Mouse (Mus musculus) spleen, embryonic (tissue): ENCODE results near the gene Mmachc.
"Not testable (repeated sequence)": the region's sequence is repeated elsewhere in the genome, so short reads cannot be mapped to it uniquely, and the experiment has no call there.

ENCODE experiments used
- CTCF ChIA-PET: fragments of 350-600 bp; sonication (Branson Sonifier 250); formaldehyde crosslinking; loops from one replicate; lab custom pipeline; 2022; lab: Charles Lee

The Mmachc gene

DNA sequence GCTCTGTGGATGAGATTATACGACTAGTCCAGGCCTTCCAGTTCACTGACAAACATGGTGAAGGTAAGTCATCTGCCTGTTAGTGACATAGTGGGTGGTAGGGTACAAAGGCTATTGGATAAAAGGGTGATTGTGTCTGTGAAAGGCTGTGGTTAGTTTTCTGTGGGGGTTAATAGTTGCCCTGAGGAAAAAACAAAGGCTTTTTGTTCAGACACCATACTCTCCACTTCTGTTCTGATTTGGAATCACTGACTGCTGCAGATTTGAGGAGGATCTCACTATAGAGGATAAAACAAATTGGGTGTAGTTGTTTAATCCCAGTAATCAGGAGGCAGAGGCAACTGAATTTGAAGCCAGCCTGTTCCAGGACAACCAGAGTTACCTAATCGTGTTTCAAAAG is 14.4 kb downstream of the Mmachc start:
- CTCF ChIA-PET: interaction anchor here (0.7 kb wide), 1 partner anchor 21 kb away, joined by 5 read pairs; no protein-coding TSS in a partner anchor

DNA sequence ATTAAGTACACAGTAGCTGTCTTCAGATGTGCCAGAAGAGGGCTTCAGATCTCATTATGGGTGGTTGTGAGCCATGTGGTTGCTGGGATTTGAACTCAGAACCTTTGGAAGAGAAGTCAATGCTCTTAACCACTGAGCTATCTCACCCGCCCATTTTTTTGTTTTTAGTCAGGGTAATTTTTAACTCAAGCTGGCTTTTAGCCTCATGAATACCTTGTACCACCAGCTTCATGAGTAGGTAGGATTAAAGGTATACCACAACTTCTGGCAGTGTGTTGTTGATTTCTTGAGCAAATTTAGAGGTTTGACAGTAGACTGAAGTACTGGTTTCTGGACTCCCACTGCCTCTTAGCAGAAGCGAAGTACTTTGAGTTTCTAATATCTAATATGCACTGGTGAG is 16.1 kb downstream of the Mmachc start:
- CTCF ChIA-PET: no interaction called here

DNA sequence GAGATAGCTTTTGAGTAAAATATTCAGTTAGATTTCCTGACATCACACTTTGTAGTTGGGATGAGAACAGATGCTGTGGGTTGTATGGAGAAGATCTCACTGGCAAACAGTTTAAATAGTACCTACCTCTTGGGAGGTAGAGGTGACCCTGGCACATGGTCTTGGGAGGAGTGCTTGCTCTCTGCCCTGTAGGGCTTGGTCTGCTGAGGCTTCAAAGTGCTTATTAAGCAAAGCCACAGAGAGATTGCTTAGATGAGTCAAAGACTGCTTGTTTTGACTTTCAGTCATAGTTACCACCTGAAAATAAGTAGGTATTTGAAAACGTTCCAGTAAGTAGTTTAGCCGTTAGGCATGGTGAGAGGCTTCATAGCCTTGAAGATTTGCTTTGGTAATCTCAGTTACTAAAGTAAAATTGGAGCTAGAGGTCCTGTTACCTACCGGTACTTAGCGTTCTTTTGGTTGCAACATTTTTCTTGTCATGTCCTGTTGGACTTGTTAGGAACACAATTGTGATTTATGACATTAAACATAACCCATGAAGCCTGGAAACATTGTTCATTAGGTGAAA is 18.8 kb downstream of the Mmachc start:
- CTCF ChIA-PET: no interaction called here

DNA sequence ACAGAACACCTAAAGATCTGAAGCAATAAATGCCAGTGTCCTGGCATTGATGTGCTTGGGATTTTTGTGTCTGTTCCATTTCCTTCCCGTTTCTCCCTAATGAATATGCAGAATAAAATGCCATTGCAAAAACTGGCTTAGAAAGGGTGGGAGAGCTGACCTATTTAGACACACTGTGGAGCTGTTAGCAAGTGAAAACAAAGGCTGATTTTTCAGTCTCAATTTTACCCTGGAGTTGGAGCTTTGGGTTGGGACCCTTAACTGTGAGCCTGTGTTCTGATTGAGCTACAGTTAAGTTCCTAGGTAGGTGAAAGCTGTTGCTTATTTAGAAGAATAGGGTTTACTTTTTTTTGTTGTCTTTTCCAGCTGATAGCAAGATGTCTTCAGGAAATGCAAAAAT is 21.2 kb downstream of the Mmachc start:
- CTCF ChIA-PET: interaction anchor here (0.6 kb wide), 1 partner anchor 61 kb away, joined by 4 read pairs; no protein-coding TSS in a partner anchor

DNA sequence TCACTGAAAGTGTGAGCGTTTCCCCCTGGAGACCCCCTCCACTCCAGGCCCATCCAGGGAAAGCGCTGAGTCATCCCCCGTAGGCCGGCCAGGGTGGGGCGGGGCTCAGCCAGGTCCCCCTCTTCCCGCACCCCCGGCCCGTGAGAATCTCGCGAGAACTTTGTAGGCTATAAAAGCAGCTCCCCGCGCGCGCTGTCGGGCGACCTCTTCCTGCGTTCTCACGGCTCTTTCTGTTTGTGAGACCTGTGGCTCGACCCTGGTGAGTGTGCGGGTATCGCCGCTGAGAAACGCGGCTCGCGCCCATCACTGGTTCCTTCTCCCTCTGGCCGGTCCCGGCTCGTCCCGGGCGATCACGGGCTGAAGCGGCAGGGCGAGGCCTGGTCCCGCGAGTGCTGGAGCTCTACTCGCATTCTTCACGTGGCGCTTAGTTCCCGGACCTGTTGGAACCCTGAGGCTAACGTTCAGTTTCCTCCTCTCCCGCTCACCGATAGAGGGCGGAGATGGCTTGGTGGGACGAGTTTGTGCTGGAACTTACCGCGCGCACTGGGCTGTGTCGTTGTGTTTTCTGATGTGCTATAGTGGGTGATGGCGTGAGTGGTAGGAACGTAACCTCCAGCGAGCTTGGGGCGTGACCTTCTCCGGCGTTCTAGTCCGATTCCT is 22.7 kb downstream of the Mmachc start, which contains the start of gene Prdx1:
Gene Prdx1 (plus strand): TSS at position 143 of the 660 bp plus-strand sequence.
- CTCF ChIA-PET: interaction anchor here (0.5 kb wide), 1 partner anchor 728 kb away, joined by 5 read pairs; no protein-coding TSS in a partner anchor

DNA sequence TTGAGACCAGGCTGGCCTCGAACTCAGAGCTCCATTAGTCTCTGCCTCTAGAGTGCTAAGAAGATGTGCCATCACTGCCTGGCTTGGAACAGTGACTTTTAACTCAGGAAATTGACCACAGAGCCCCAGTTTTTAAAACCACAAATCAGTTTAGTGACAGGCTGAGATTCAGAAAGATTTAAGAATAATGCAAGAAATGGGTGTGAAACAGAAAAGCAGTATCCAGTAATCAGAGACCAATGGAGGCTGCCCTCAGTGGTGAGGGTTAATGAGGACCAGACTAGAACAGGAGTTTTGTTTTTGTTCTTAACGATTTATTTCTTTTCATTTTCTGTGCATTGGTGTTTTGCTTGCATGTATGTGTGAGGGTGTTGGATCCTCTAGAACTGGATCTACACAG is 23.5 kb downstream of the Mmachc start:
- CTCF ChIA-PET: no interaction called here

DNA sequence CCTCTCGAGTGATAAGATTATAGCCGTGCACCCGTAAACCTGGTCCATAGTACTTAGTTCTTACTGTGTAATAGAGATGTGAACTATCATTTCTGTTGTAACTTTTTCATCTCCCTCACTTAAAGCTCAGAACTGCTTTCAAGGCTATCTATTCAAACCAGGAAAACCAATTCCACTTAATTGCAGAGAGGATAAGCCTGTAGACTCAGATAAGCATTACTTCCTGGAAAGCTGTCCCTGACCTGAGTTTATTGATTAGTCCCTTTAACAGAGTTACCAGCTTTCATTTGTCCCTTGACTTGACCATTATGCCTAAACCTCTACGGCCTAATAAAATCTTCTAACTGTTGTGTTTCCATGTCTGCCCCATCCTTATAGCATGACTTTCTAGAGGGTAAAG is 24.2 kb downstream of the Mmachc start:
- CTCF ChIA-PET: no interaction called here

DNA sequence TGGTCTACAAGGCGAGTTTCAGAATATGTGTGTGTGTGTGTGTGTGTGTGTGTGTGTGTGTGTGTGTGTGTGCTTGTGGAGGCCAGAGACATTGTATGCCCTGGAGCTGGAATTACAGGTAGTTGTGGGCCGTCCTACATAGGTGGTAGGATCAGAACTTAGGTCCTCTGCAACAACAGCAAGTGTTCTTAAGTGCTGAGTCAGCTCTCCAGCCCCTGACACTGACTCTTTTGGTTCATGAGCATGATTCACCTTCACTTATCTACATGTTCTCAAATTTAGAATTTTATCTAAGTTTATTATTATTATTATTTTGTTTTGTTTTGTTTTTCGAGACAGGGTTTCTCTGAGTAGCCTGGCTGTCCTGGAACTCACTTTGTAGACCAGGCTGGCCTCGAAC is 27.7 kb downstream of the Mmachc start:
- CTCF ChIA-PET: interaction anchor here (0.6 to 0.9 kb wide), 2 partner anchors 69 to 106 kb away, joined by 3 to 4 read pairs; no protein-coding TSS in a partner anchor

DNA sequence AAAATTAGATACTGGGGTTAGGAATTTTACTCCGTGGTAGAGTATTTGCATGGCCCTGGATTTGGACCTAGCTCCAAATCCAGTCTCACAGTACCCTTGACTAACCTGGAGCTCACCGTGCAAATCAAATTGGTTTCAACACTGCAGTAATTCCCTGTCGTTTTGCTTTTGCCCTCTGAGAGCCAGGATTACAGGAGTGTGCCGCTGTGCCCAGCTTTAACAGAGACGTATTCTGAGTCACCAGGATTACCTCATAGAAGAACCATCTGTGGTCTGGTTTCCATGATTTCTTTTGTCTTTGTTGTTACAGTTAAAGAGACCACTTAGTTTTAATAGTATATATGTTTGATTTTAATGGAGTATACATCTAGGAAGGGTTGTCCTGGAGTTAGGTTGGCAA is 29.1 kb downstream of the Mmachc start:
- CTCF ChIA-PET: interaction anchor here (0.6 kb wide), 1 partner anchor 478 kb away, joined by 3 read pairs; no protein-coding TSS in a partner anchor

DNA sequence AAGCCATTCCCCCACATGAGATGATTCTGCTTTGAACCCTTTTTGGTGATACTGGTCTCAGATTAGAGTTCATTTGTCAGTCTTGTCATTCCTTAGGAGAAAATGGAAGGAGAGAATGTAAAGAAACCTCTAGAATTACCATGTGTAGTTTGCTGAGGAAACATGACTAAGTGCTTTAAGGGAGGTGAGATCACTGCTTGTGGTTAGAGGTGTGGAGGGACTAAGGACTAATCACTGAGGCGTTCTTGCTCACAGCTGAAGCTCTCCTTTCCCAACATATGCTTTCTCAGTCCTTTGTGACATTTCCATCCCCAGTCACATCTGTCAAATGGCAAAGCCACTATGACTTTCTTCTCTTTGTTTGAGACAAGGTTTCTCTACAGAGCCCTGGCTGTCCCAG is 30.4 kb downstream of the Mmachc start:
- CTCF ChIA-PET: no interaction called here

DNA sequence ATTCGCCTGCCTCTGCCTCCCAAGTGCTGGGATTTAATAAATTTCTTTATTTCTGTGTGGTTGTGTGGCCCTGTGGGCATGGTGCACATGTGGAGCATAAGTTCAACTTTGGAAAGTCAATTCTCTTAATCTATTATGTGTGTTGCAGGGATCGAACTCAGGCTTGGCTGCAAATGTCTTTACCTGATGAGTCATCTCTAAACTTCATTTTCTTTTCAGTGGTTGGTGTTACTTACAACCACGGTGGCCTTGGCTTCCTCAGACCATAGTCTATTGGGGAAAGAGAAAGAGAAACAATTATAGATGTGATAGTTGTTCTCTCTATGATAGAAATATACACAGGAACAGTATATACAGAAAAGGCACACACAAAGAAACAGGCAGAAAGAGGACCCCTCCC is 32.2 kb downstream of the Mmachc start:
- CTCF ChIA-PET: no interaction called here

DNA sequence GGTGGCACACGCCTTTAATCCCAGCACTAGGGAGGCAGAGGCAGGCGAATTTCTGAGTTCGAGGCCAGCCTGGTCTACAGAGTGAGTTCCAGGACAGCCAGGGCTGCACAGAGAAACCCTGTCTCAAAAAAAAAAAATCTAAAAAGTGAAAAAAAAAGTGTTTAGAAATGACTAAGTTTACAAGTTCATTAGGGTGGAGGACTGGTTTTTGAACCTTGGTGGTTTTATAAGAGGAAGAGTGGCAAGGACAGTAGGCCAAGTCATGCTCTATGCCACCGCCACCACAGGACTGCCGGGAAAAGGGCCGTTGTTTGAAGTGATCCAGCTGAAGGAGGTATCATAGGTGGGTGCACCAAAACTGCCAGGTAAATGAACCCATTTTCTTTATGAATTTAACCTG is 33.4 kb downstream of the Mmachc start:
- CTCF ChIA-PET: not testable (repeated sequence)

DNA sequence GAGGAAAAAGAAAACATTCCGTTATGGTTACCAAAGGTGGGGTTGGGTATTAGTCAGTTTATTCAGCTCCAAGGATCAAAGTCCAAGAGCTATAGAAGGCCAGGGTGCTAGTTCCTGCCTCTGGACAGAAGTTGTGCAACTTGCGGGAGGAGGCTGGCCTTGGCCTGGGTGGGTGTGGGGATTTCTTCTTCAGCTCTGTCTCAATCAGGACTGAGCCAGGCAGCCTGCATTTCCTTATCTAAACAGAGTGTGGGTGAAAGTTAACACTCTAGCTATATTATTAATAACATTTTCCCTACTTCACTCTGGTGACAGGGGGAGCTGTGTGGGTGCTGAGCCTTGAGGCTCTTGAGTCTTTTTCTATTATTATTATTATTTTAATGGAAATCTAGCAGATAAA is 35.4 kb downstream of the Mmachc start:
- CTCF ChIA-PET: interaction anchor here (0.6 kb wide), 1 partner anchor 11 kb away, joined by 5 read pairs; no protein-coding TSS in a partner anchor

DNA sequence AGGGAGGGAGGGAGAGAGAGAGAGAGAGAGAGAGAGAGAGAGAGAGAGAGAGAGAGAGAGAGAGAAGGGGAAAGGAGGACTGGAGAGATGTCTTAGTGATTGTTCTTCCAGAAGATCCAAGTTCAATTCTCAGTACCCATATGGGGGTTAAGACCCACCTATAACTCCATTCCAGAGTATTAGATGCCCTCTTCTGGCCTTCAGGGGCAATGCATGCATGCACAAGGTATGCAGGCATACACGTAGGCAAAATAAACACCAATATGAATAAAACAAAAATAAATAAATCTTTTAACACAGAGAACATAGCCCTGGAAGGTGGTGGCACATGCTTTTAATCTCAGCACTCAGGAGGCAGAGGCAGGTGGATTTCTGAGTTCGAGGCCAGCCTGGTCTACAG is 38.9 kb downstream of the Mmachc start:
- CTCF ChIA-PET: no interaction called here

DNA sequence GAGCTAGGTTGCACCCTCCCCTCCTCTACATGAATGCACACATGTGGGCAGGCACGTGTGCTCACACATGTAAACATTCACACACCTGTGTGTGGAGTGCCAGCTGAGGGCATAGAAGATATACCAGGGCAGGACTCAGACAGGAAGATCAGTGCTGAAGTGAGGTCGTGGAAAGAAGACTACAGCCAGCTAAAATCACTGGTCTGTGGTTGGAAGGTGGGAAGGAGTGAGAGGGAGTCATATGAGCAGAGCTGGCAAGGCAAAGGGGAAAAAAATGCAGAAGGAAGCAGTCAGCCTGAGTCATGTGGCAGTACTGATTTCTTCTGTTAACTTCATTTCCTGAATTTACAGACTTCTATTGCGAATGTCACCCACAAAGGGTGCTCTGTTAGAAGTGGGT is 40.1 kb downstream of the Mmachc start:
- CTCF ChIA-PET: no interaction called here

DNA sequence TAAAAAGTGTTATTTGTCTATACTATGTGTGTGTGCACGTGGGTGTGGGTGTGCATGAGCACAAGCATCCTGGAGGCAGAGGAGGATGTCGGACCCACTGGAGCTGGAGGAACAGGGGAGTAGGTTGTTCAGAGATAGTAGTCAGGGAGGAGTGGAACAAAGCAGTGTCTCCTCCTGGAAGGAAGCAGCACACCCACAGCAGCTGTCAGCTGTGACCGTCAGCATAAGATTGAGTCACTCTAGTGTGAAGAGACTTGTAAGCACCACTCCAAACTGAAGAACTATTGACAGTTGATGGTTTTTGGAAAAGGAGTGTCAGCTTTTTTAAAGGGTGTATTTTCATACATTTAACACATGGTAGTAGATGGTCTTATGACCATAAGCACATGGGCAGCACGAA is 41.6 kb downstream of the Mmachc start:
- CTCF ChIA-PET: interaction anchor here (0.5 to 0.6 kb wide), 2 partner anchors 45 to 68 kb away, joined by 3 read pairs; no protein-coding TSS in a partner anchor

DNA sequence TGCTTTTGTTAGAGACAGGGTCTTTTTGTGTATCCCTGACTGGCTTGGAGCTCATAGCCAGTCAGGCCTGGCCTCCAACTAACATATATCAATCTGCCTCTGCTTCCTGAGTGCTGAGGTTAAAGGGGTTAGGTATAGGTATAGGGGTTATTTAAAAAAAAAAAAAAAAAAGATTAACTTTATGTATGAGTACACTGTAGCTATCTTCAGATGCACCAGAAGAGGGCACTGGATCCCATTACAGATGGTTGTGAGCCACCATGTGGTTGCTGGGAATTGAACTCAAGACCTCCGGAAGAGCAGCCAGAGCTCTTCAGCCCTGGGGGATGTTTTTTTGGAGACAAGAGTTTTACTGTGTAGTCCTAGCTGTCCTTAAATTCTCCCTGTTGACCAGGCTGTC is 46.2 kb downstream of the Mmachc start:
- CTCF ChIA-PET: interaction anchor here (0.6 kb wide), 1 partner anchor 11 kb away, joined by 5 read pairs; no protein-coding TSS in a partner anchor

DNA sequence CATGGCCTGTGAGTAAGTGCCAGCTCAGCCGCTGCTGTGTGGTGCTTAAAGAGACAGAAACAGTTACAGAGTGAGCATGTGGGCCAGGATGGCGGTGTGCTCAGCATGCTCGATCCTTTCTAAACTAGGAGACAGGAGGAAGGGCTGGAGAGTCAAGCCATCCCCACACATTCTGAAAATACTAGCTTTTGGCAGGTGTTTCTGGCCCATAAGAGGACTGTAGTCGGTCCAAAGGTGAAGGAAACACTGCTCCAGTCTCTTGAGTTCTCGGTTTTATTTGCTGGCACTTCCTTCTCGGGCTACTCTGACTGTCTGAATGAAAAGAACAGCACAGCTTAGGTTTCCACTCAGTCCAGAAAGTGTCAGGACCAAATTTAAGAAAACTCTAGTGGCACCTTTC is 47.4 kb downstream of the Mmachc start:
- CTCF ChIA-PET: no interaction called here

DNA sequence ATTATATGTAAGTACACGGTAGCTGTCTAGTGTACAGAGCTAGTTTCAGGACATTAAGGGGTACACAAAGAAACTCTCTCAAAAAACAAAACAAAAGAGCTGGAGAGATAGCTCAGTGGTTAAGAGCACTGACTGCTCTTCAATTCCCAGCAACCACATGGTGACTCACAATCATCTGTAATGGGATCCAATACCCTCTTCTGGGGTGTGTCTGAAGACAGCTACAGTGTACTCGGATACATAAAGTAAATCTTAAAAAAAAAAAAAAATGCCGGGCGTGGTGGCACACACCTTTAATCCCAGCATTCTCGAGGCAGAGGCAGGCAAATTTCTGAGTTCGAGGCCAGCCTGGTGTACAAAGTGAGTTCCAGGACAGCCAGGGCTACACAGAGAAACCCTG is 48.3 kb downstream of the Mmachc start:
- CTCF ChIA-PET: not testable (repeated sequence)

DNA sequence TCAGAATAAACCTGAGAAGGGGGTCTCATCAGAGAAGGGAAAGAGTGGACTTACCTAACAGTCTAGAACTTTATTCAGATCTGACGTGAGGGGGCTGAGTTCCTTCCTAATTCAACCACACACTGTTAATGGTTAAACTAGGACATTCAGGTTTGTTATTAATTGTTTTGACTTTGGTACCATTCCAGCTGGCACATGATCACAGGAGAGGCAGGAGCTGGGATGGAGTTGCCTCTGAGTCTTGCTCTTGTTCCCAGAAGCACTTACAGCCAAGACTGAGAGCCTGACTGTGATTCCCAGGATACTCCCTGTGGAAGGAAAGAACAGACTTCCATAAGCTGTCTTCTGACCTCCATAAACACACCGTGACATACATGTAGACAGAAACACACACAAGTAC is 48.7 kb downstream of the Mmachc start:
- CTCF ChIA-PET: no interaction called here

DNA sequence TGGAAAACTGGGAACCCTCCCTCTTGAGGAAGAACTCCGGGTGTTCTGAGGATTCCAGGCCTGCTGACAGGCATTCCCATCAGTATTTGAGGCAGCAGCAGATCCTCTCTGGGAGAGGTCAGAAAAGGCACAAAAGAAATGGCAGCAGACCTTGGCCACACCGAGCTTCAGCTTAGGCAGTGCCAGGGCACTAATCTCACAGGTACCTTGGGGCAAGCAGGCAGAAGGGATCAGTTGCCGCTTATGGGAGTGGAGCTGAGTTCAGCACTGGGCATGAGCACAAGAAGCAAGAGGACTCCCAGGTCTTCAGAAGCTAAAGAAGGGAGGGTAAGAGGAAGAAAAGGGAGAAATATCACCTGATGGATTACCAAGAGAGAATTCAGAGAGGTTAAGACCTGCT is 50.2 kb downstream of the Mmachc start:
- CTCF ChIA-PET: no interaction called here

DNA sequence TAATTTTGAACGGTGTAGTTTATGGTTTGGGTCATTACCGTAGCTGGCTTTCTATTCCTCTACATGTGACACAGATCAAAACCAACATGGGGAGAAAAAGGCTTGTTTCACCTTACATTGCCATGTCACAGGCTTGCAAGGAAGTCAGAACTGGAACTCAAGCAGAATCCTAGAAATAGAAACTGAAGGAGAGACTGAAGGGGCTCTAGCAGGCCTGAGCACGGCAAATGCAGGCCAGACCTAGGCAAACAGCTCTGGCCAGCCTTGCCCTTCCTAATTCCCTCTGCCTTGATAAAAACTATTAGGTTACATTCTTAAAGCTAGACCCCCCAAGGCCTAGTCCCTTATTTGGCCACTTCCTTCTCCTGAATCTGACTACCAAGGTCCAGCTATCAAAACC is 52.5 kb downstream of the Mmachc start:
- CTCF ChIA-PET: no interaction called here

DNA sequence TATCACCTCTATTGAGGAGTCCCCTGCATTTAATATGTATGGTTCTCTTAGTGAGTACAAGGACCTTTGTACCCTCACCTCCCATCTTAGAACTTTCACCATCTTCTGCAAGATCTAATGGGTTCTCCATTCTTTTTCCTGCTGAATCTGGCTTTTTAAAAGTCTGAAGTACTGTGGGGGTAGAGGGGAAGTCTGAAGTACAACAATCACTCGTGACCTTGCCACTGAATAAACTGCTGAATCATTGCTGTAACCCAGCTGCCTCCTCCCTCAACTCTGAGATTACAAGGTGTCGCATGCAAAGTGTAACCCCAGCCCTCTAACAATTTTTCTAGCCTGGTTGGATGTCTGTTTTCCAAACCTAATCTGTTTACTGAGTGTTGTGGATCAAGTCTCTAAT is 53.1 kb downstream of the Mmachc start:
- CTCF ChIA-PET: interaction anchor here (0.7 kb wide), 1 partner anchor 471 kb away, joined by 3 read pairs; no protein-coding TSS in a partner anchor
